Mouse (Mus musculus): ENCODE data around the gene S1pr4. TPM values are rescaled to one million over a fixed set of nuclear protein-coding genes. Genes with fewer than 3 reads are reported as not detected.

S1pr4 gene
- 1.5 and 2.1 TPM in 2 replicates for polyA plus RNA-seq (2015; fragmentation: Nextera tagmentation; extraction: Ambion mirVana)

GRCm38 (mm10) chr10:81500032-81500431, at the start of gene S1pr4:
Gene S1pr4 (minus strand): TSS chr10:81500132.
- peak within 1 kb of the TSS; percentile 13; the same call in 1 of the 2 replicates for H3K4me3 ChIP-seq (ENCODE audit: low read length)
- no peaks in the 10 kb centered on the region for H3K36me3 ChIP-seq (ENCODE audit: control insufficient read depth, insufficient read depth)
- no peak within 1 kb of the TSS for H3K27ac ChIP-seq (ENCODE audit: low read length)
- no peaks in the 10 kb centered on the region for H3K9me3 ChIP-seq (replicated peaks; ENCODE audit: control insufficient read depth, low read length)
- peaks cover 8% of the 10 kb centered on the region for H3K4me1 ChIP-seq (ENCODE audit: control insufficient read depth, insufficient read depth, low read length)
- peaks cover 4% of the 10 kb centered on the region; the same call in 1 of the 2 replicates for H3K27me3 ChIP-seq (ENCODE audit: control insufficient read depth, insufficient read depth, low read length)
- H3K9ac ChIP-seq (ENCODE audit: low read length): peak within 1 kb of the TSS; percentile 5; the same call in 1 of the 2 replicates
- no peak for ATAC-seq (replicated peaks; ENCODE audit: extremely low read depth, insufficient read depth, low FRiP score)
- peak within 1 kb of the TSS; percentile 19 for H3K4me2 ChIP-seq (ENCODE audit: low read depth, low read length)
- 70% methylated on average over 3 of the region's 3 CpGs for WGBS

GRCm38 (mm10) chr10:81548944-81549343, 49.0 kb upstream of the S1pr4 start:
- Histone ChIP-seq H3K36me3 (ENCODE audit: control insufficient read depth, insufficient read depth) (no peaks in the 10 kb centered on the region), H3K4me1 (ENCODE audit: control insufficient read depth, insufficient read depth, low read length) (peaks cover 13% of the 10 kb centered on the region), H3K9ac (ENCODE audit: low read length) (no peak overlapping the region), H3K27me3 (ENCODE audit: control insufficient read depth, insufficient read depth, low read length) (no peaks in the 10 kb centered on the region), H3K9me3 (replicated peaks; ENCODE audit: control insufficient read depth, low read length) (0 out of 2 replicates have a peak, but pooled peaks cover 3% of the 10 kb centered on the region), H3K4me3 (ENCODE audit: low read length) (no peak overlapping the region), H3K27ac (ENCODE audit: low read length) (no peak overlapping the region), H3K4me2 (ENCODE audit: low read depth, low read length) (no peak overlapping the region)
- ATAC-seq (replicated peaks; ENCODE audit: extremely low read depth, insufficient read depth, low FRiP score): no peak
- WGBS: 67% methylated on average over 5 of the region's 5 CpGs

GRCm38 (mm10) chr10:81546788-81547571, 47.0 kb upstream of the S1pr4 start:
- Histone ChIP-seq H3K36me3 (ENCODE audit: control insufficient read depth, insufficient read depth) (no peaks in the 10 kb centered on the region), H3K4me3 (ENCODE audit: low read length) (no peak overlapping the region), H3K9me3 (replicated peaks; ENCODE audit: control insufficient read depth, low read length) (no peaks in the 10 kb centered on the region), H3K9ac (ENCODE audit: low read length) (no peak overlapping the region), H3K27me3 (ENCODE audit: control insufficient read depth, insufficient read depth, low read length) (no peaks in the 10 kb centered on the region), H3K4me1 (ENCODE audit: control insufficient read depth, insufficient read depth, low read length) (peaks cover 32% of the 10 kb centered on the region), H3K27ac (ENCODE audit: low read length) (no peak overlapping the region), H3K4me2 (ENCODE audit: low read depth, low read length) (no peak overlapping the region)
- ATAC-seq (replicated peaks; ENCODE audit: extremely low read depth, insufficient read depth, low FRiP score): no peak
- WGBS: 91% methylated on average over 13 of the region's 13 CpGs

GRCm38 (mm10) chr10:81546332-81546731, 46.4 kb upstream of the S1pr4 start:
- H3K9ac ChIP-seq (ENCODE audit: low read length): no peak overlapping the region; the same call in 1 of the 2 replicates
- H3K9me3 ChIP-seq (replicated peaks; ENCODE audit: control insufficient read depth, low read length): no peaks in the 10 kb centered on the region
- WGBS: 49% methylated on average over 5 of the region's 5 CpGs
- no peaks in the 10 kb centered on the region for H3K36me3 ChIP-seq (ENCODE audit: control insufficient read depth, insufficient read depth)
- no peak for ATAC-seq (replicated peaks; ENCODE audit: extremely low read depth, insufficient read depth, low FRiP score)
- peaks cover 33% of the 10 kb centered on the region for H3K4me1 ChIP-seq (ENCODE audit: control insufficient read depth, insufficient read depth, low read length)
- no peak overlapping the region for H3K27ac ChIP-seq (ENCODE audit: low read length)
- H3K4me2 ChIP-seq (ENCODE audit: low read depth, low read length): no peak overlapping the region
- no peaks in the 10 kb centered on the region for H3K27me3 ChIP-seq (ENCODE audit: control insufficient read depth, insufficient read depth, low read length)
- no peak overlapping the region for H3K4me3 ChIP-seq (ENCODE audit: low read length)

- Histone ChIP-seq H3K36me3 (ENCODE audit: control insufficient read depth, insufficient read depth) (no peaks in the 10 kb centered on the region), H3K27me3 (ENCODE audit: control insufficient read depth, insufficient read depth, low read length) (no peaks in the 10 kb centered on the region), H3K4me2 (ENCODE audit: low read depth, low read length) (peak within 1 kb of the TSS; percentile 96), H3K9ac (ENCODE audit: low read length) (peak within 1 kb of the TSS; percentile 94), H3K4me3 (ENCODE audit: low read length) (peak within 1 kb of the TSS; percentile 68), H3K4me1 (ENCODE audit: control insufficient read depth, insufficient read depth, low read length) (peaks cover 34% of the 10 kb centered on the region), H3K27ac (ENCODE audit: low read length) (peak within 1 kb of the TSS; percentile 76), H3K9me3 (replicated peaks; ENCODE audit: control insufficient read depth, low read length) (no peaks in the 10 kb centered on the region)
- ATAC-seq (replicated peaks; ENCODE audit: extremely low read depth, insufficient read depth, low FRiP score): peak; percentile 94
- WGBS: 1% methylated on average over 58 of the region's 59 CpGs
Measured at GRCm38 (mm10) chr10:81545161-81545747, 45.3 kb upstream of the S1pr4 start, which contains the start of gene Gna11. Gene Gna11 (minus strand): TSS chr10:81545190.

GRCm38 (mm10) chr10:81544296-81545160, 44.6 kb upstream of the S1pr4 start:
- peaks cover 34% of the 10 kb centered on the region for H3K4me1 ChIP-seq (ENCODE audit: control insufficient read depth, insufficient read depth, low read length)
- no peaks in the 10 kb centered on the region for H3K36me3 ChIP-seq (ENCODE audit: control insufficient read depth, insufficient read depth)
- H3K4me3 ChIP-seq (ENCODE audit: low read length): peak overlapping the region; percentile 68
- peak; percentile 19 for ATAC-seq (replicated peaks; ENCODE audit: extremely low read depth, insufficient read depth, low FRiP score)
- WGBS: under 1% methylated on average over 89 of the region's 93 CpGs
- peak overlapping the region; percentile 94 for H3K9ac ChIP-seq (ENCODE audit: low read length)
- H3K27me3 ChIP-seq (ENCODE audit: control insufficient read depth, insufficient read depth, low read length): no peaks in the 10 kb centered on the region
- H3K4me2 ChIP-seq (ENCODE audit: low read depth, low read length): peak overlapping the region; percentile 96
- H3K9me3 ChIP-seq (replicated peaks; ENCODE audit: control insufficient read depth, low read length): no peaks in the 10 kb centered on the region
- H3K27ac ChIP-seq (ENCODE audit: low read length): peak overlapping the region; percentile 73

- H3K36me3 ChIP-seq (ENCODE audit: control insufficient read depth, insufficient read depth): no peaks in the 10 kb centered on the region
- no peaks in the 10 kb centered on the region for H3K27me3 ChIP-seq (ENCODE audit: control insufficient read depth, insufficient read depth, low read length)
- H3K4me1 ChIP-seq (ENCODE audit: control insufficient read depth, insufficient read depth, low read length): peaks cover 36% of the 10 kb centered on the region
- H3K4me2 ChIP-seq (ENCODE audit: low read depth, low read length): peak overlapping the region; percentile 96
- H3K9ac ChIP-seq (ENCODE audit: low read length): peak overlapping the region; percentile 94
- H3K27ac ChIP-seq (ENCODE audit: low read length): no peak overlapping the region
- peak overlapping the region; percentile 68 for H3K4me3 ChIP-seq (ENCODE audit: low read length)
- 68% methylated on average over 1 of the region's 1 CpGs for whole genome bisulfite sequencing
- no peaks in the 10 kb centered on the region for H3K9me3 ChIP-seq (replicated peaks; ENCODE audit: control insufficient read depth, low read length)
- ATAC-seq (replicated peaks; ENCODE audit: extremely low read depth, insufficient read depth, low FRiP score): no peak
Measured at GRCm38 (mm10) chr10:81543633-81544032, 43.7 kb upstream of the S1pr4 start.

- Histone ChIP-seq H3K4me2 (ENCODE audit: low read depth, low read length) (peak overlapping the region; percentile 96; the same call in 1 of the 2 replicates), H3K36me3 (ENCODE audit: control insufficient read depth, insufficient read depth) (no peaks in the 10 kb centered on the region), H3K27ac (ENCODE audit: low read length) (no peak overlapping the region; the same call in 1 of the 2 replicates), H3K4me3 (ENCODE audit: low read length) (no peak overlapping the region; the same call in 1 of the 2 replicates), H3K4me1 (ENCODE audit: control insufficient read depth, insufficient read depth, low read length) (peaks cover 36% of the 10 kb centered on the region), H3K9me3 (replicated peaks; ENCODE audit: control insufficient read depth, low read length) (no peaks in the 10 kb centered on the region), H3K9ac (ENCODE audit: low read length) (peak overlapping the region; percentile 94), H3K27me3 (ENCODE audit: control insufficient read depth, insufficient read depth, low read length) (no peaks in the 10 kb centered on the region)
- ATAC-seq (replicated peaks; ENCODE audit: extremely low read depth, insufficient read depth, low FRiP score): no peak
- 72% methylated on average over 7 of the region's 7 CpGs for WGBS
Measured at GRCm38 (mm10) chr10:81542727-81543460, 43.0 kb upstream of the S1pr4 start.

Measured in heart, embryonic 16.5 days (tissue).